Mouse (Mus musculus): ENCODE measurements around the gene Itpr2. TPM values are rescaled to one million over a fixed set of nuclear protein-coding genes. Genes with fewer than 3 reads are reported as not detected.
"Not testable (repeated sequence)": the region's sequence is repeated elsewhere in the genome, so short reads cannot be mapped to it uniquely, and the experiment has no call there.

Itpr2 gene
- total RNA-seq, 2 experiments from 2014 or later: 11.9 to 17.1 TPM

DNA sequence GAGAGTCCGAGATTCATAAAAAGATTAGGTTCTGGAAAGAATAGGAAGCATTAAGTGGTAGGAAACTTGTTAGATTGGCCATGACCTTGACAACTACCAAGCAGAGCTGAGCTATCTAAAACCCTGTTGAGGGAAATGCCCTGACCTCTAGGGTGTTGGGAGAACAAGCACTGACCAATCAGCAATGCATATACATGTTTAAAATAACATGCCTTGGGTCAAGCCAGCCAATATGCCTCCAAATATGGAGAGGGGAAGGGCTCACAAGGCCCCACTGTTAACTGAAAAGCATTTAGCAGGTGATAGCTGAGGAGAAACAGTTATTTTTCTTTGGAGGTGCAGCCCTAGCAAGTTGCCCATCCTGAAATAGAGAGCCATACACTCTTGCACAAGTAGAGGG, 25.2 kb downstream of the Itpr2 start:
- no peak for DNase-seq (ENCODE audit: low spot score in 2 of 2)
- intact Hi-C loops (cut with DNase I): no loop called here

DNA sequence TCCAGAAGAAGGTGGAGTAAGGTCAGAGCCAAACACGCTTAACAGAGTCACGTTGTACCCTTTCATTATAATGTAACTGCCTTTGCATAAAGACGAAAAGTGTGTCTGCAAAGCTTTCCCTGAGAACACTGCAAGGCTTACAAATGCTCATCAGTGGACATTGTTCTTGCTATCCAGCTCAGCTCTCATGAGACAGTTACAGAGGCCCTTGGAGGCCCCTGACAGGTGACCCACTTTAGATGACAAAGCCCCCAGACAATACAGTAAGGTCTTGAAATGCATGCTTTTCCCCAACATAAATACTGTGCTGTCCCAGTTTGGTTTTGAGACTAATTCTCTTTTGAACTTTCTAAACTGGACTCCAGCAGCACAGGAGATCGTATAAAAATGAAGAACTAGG, 27.9 kb downstream of the Itpr2 start:
- DNase-seq (ENCODE audit: low spot score in 2 of 2): no peak
- intact Hi-C loops (cut with DNase I): no loop called here

GRCm38 (mm10) chr6:146473216-146473955, 28.6 kb downstream of the Itpr2 start:
- intact Hi-C loops (cut with DNase I): no loop called here
- DNase-seq (ENCODE audit: low spot score in 2 of 2): no peak

- DNase-seq (ENCODE audit: low spot score in 2 of 2): no peak
- intact Hi-C loops (cut with DNase I): no loop called here
These were observed 31.6 kb downstream of the Itpr2 start for GRCm38 (mm10) chr6:146470378-146470777.

GRCm38 (mm10) chr6:146469936-146470335, 32.1 kb downstream of the Itpr2 start:
- no peak for DNase-seq (ENCODE audit: low spot score in 2 of 2)
- intact Hi-C loops (cut with DNase I): no loop called here

- intact Hi-C loops (cut with DNase I): no loop called here
- no peak for DNase-seq (ENCODE audit: low spot score in 2 of 2)
These were observed 33.7 kb downstream of the Itpr2 start for GRCm38 (mm10) chr6:146468361-146468760.

DNA sequence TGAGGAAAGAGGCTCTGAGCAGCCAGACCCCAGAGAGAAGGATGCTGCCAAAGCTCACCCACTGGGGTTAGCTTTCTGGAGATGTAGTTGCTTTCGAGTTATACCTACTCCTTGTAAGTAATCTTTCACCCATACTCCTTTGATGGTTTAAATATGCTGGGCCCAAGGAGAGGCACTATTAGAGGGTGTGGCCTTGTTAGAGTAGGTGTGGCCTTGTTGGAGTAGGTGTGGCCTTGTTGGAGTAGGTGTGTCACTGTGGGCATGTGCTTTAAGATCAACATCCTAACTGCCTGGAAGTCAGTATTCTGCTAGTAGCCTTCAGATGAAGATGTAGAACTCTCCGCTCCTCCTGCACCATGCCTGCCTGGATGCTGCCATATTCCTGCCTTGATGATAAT, 37.4 kb downstream of the Itpr2 start:
- intact Hi-C loops (cut with DNase I); DNase-seq (ENCODE audit: low spot score in 2 of 2): not testable (repeated sequence)

GRCm38 (mm10) chr6:146464014-146464644, 37.9 kb downstream of the Itpr2 start:
- no peak for DNase-seq (ENCODE audit: low spot score in 2 of 2)
- intact Hi-C loops (cut with DNase I): no loop called here

GRCm38 (mm10) chr6:146460936-146461335, 41.1 kb downstream of the Itpr2 start:
- intact Hi-C loops (cut with DNase I): no loop called here
- DNase-seq (ENCODE audit: low spot score in 2 of 2): no peak

GRCm38 (mm10) chr6:146458436-146458835, 43.6 kb downstream of the Itpr2 start:
- no peak for DNase-seq (ENCODE audit: low spot score in 2 of 2)
- intact Hi-C loops (cut with DNase I): no loop called here

DNA sequence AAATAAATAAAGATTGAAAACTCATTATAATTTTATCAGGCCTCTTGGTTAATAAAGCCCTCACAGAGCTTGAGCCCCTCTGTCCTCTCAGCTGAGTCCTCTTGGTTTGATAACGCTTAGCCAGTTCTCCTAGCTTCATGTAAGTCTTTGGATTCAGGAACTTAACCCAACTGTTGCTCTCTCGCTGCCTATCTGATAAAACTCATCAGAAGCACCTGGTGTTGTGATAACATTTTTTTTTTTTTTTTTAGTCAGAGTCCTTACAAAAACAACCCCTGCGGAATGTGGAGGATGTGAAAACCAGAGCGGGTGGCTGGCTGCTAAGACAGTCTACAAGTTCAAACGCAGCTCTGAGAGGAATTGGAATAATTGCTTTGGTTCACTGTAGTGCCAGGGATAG, 45.3 kb downstream of the Itpr2 start:
- no peak for DNase-seq (ENCODE audit: low spot score in 2 of 2)
- intact Hi-C loops (cut with DNase I): no loop called here

DNA sequence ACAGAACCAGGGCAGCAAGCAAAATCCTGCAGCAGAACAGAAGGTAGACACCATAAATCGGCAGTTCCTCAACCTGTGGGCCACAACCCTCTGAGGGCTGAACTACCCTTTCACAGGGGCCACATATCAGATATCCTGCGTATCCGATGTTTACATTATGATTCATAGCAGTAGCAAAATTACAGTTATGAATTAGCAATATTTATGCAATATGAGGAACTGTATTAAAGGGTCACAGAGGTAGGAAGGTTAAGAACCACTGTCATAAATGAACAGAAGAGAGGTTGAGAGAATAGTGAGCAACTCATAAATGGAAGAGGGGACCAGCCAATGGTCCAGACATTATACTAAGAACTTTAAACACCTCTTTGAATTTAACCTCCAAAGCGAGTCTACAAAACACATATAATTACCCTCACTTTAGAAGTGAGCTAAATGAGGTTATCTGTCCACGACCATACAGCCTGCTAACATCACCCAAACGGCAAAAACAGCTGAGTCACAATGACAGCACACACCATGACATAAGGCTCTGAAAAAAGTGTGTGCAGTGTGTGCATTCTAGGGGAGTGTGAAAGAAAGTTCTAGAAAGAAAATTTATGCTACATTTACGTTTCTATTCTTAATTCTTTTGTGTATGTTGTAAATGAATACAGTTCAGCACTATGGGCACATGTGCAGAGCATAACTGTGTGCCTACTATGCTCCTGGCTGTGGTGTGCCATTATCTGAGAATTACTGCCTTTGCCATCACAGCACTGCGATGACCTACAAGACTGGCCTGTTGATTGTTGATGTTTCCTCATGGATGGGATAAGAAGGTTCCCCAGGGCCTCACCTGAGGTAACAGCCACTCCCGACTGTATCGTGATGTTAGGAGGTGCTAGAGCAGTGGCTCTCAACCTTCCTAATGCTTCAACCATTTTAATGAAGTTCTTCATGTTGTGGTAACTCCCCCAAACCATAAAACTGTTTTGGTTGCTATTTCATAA, 47.2 kb downstream of the Itpr2 start:
- intact Hi-C loops (cut with DNase I): no loop called here

DNA sequence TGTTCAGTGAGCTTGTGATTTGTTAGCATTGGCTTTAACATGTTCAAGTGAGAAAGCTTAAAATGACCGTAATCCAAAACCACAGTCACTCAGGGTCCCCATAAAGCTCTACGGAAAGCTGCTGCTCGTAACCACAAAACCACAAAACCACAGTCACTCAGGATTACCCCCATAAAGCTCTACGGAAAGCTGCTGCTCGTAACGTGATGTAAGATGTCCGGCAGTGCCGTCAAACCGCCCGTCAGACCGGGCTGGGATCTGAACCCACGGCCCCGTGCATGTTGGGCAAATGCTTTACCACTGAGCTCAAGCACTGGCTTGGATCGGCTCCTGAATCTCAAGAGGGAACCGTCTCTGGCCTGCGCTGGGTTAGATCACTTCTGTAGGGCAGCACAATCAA, 49.5 kb downstream of the Itpr2 start:
- intact Hi-C loops (cut with DNase I): no loop called here
- DNase-seq (ENCODE audit: low spot score in 2 of 2): no peak

More for the DNA sequence above, 47.2 kb downstream of the Itpr2 start:
- no peak for DNase-seq (ENCODE audit: low spot score in 2 of 2)

DNA sequence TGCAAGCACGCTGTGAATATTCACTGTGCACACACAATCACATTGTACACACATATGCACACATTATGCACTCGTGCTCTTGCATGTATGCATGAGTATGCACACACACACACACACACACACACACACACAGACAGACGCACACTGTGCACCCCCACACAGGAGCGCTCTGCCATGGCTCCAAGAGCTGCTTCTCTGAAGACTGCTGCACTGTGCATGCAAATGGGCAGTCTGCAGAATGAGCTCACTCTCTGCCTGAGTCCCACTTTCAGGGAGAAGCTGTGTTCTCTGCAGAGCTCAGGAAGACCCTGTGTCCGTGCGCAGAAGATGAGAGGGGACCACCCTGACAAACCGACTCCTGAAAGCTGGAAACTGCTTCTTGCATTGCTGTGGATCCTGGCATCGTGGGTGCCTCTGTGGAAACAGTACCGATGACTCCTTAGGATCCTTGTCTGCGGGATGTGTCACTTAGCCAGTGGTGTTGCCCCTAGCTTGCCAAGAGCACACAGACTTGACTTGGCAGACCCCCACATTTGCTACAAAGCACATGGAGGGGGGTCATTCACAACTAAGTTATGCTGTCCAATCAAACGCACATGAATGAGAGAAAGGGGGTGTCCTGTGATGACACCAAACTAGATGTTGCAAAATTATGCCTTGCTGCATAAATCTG, 55.9 kb downstream of the Itpr2 start:
- DNase-seq (ENCODE audit: low spot score in 2 of 2): peak in 1 of 2 experiments; percentile 13
- intact Hi-C loops (cut with DNase I): no loop called here

DNA sequence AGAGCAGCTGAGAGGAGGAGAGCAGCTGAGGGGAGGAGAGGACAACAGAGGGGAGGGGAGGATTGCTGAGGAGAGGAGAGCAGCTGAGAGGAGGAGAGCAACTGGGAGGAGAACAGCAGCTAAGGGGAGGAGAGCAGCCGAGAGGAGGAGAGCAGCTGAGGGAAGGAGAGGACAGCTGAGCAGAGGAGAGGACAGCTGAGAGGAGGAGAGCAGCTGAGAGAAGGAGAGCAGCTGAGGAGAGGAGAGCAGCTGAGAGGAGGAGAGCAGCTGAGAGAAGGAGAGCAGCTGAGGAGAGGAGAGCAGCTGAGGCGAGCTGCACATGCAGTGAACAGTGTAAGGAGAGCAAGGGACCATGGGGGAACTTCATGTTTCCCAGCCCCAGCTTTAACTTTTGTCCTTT, 62.2 kb downstream of the Itpr2 start:
- intact Hi-C loops (cut with DNase I): no loop called here

DNA sequence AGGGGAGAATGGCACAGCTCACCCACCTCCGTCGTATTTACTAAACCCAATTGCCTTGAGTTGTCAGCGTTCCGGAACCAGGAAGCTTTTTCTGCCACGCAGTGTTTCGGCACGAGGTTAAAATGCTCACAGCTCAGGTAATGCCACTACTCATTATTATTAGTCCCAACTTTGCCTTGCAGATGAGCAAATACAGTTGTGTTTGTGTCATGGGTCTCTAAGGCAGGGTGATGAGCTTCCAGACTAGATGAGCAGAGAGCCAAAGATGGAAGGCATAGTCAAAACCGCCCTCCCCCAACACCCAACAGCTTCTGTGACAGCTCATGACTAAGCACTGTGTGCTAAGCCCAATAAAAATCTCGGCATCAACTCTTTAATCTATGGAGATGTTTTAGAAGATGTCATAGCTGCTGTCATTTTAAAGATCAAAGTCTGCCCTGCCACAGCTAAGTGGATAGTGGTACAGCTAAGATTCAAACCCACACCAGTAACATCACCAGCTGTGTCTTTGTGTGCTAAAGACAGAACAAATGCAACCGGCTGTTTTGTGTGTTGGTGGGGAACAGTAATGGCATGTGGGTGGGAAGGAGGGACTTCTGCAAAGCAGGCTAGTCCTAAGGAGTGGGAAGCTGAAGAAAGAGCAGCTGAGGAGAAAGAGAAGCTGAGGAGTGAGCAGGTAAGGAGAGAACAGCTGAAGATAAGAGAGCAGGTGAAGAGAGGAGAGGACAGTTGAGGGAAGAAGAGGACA, 62.8 kb downstream of the Itpr2 start:
- intact Hi-C loops (cut with DNase I): no loop called here
- DNase-seq (ENCODE audit: low spot score in 2 of 2): peak in 1 of 2 experiments; percentile 11

More for the DNA sequence above, 62.2 kb downstream of the Itpr2 start:
- DNase-seq (ENCODE audit: low spot score in 2 of 2): no peak

GRCm38 (mm10) chr6:146438057-146438456, 64.0 kb downstream of the Itpr2 start:
- DNase-seq (ENCODE audit: low spot score in 2 of 2): no peak
- intact Hi-C loops (cut with DNase I): no loop called here

DNA sequence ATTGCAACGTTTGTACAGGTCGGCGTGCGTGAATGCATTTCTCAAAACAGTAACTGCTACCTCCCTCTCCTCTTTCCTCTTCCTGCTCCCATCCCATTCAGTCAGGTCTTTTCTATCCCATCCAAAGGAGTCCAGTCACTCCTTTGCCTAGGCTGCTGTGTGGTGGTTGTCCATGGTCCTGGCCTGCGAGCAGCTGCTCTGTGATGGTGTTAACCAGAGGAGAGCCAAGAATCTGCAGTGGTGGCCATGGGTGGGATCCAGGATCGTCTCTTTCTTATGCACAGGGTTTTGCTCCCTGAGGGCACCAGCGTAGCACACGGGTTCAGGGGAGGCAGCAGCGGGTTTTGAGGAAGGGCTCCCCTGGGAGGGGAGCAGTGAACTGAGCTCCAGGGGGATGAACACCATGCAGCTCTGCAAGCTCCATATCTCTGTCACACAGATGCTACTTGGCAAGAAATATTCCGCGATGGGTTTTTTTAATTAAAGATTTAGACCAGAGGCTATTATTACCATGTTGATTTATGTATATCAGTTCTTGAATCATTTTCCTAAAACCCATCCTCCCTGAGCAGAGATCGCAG, 65.0 kb downstream of the Itpr2 start:
- intact Hi-C loops (cut with DNase I): no loop called here
- no peak for DNase-seq (ENCODE audit: low spot score in 2 of 2)

DNA sequence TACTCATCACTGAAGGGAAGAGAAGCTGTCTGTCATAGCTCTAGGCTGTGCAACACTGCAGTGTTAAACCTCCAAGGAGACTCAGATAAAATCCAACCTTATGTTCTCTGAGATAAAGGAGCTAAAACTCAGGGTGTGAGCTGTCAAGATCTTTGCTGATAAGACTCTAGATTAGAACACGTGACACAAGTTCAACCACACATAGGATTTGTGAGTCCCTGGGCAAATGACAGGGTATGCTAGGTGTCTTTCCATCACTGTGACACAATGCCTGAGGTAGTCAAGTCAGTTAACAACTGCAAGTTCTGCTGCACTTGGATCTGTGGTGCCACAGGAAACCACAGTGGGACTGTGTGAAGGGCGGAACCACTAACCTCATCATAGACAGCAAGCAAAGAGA, 67.8 kb downstream of the Itpr2 start:
- no peak for DNase-seq (ENCODE audit: low spot score in 2 of 2)
- intact Hi-C loops (cut with DNase I): no loop called here

All from left cerebral cortex, postnatal 36 days (tissue).